Mouse (Mus musculus): ENCODE measurements around the gene Cpsf3.

DNA sequence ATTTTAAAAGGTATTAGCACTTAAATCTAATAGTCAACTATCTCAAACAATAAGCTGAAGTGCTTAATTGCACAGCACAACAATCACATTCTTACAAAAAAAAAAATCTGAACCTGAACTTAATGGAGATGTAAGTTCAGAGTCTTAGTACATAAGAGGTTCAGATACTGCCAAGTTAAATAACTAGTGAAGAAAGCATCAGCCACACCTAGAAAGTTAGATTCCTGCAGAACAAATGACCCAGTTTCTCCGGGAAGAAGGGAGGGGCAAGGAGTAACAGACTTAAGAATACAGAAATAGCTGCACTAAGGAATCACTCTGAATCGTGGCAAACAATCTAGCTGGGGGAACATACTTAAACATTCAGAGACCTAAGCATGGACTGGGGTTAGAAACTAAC, 77.5 kb downstream of the Cpsf3 start:
- TF ChIP-seq CTCF (IDR thresholded peaks at IDR 0.05; ENCODE audit: insufficient read depth, low read depth, low read length) (no peak), POLR2A (IDR thresholded peaks at IDR 0.05; ENCODE audit: insufficient read depth, low read depth, low read length) (no peak)

Data from olfactory bulb, adult 2 months (tissue).